ENCODE assay signal across 22 mouse cellular contexts in the genomic region with DNA sequence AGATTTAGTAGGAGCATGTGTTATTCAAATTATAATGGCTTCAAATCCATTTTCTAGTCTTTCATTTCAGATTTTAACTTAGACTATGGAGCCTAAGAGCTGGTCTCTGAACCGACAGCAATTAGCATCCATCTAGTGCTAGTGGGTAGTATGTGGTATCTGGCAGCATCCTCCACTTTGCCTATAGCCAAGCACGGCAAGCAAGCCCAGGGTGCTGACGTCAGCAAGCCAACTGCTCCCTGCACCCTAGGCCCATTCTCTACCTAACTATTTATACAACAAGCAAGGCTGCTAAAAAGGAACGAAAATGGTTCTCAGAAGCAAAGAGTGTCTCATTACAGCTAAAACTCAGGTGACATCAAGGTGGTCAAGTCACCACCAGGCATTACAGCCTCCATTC.
"Had no signal": no experiment of that assay in that cellular context is flagged by ENCODE, and none has a peak within 500 bp of the region (broad histone marks: within the 10 kb centered on the region; RNA-seq: fewer than 3 reads in every experiment).

No protein-coding gene starts in this region.

- H3K4me3 ChIP-seq: kidney, embryonic 15.5 days; limb, embryonic 12.5 days; limb, embryonic 15.5 days; stomach, embryonic 15.5 days had no signal

- DNase-seq: kidney, adult 8-10 months; kidney, postnatal 10 days; kidney, postnatal 36 days; layer of hippocampus, adult 9-11 months; left cerebral cortex, postnatal 4 days; liver, postnatal 0 days; lung, embryonic 14.5 days; lung, postnatal 36 days; midbrain, embryonic 14.5 days; right cerebral cortex, postnatal 14 days; spleen, adult 18-20 months; thymus, adult 18-20 months; thymus, postnatal 36 days had no signal

- H3K36me3 ChIP-seq: kidney, embryonic 15.5 days; limb, embryonic 12.5 days; limb, embryonic 15.5 days; stomach, embryonic 15.5 days had no signal

- H3K4me2 ChIP-seq: kidney, embryonic 15.5 days; limb, embryonic 12.5 days; limb, embryonic 15.5 days; liver, embryonic 11.5 days; lung, embryonic 14.5 days; midbrain, embryonic 11.5 days; stomach, embryonic 15.5 days had no signal

- H3K9me3 ChIP-seq: kidney, embryonic 15.5 days; limb, embryonic 12.5 days; limb, embryonic 15.5 days; stomach, embryonic 15.5 days had no signal

- H3K9ac ChIP-seq: kidney, embryonic 15.5 days; limb, embryonic 12.5 days; limb, embryonic 15.5 days; liver, embryonic 14.5 days; liver, postnatal 0 days; lung, embryonic 14.5 days; stomach, embryonic 15.5 days had no signal

- H3K27ac ChIP-seq: kidney, embryonic 15.5 days; limb, embryonic 12.5 days; limb, embryonic 15.5 days; liver, embryonic 14.5 days; stomach, embryonic 15.5 days had no signal

- H3K27me3 ChIP-seq: kidney, embryonic 15.5 days; limb, embryonic 12.5 days; limb, embryonic 15.5 days; stomach, embryonic 15.5 days had no signal

- ATAC-seq: intestine, postnatal 0 days; liver, postnatal 0 days; lung, postnatal 0 days had no signal
